Mouse (Mus musculus): Measurements from ENCODE around the gene Hint2.

Hint2 gene

DNA sequence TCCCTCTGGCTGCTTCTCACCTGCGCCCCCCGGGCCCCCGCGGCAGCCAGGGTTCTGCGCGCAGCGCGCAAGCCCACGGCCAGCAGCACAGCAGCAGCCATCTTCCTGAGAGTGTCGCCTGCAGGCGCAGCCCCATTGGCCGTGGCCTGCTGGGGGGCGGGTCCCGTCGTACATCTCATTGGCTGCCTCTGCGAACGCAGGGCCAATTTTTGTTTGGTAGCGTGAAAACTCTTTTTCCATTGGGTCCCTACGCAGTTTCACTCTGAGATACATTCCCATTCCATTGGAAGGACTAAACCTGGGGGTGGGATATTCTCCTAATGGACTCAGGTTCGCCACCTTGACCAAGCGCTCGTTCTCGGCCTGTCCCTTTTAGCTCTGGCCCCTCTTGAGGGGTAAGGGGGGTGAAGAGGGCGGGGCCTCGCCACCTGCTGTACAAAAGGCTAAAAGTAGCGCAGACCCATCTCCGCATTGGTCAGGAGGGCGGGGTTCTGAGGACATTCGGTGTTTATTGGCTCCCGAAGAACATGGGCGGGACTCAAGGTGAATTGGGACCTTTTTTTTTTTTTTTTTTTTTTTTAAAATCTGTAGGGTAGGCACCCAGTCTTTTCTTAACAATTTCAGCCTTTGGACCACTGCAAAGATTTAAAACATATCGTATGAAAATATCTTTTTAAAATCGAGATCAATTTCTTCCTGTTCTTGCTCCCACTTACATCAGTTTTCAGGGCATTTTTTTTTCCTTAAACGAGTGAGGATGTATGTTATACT is at the start of gene Hint2:
Hint2 (minus strand) TSS at position 128 of the 771 bp plus-strand sequence.
- Histone ChIP-seq H3K27me3 (ENCODE audit: insufficient read depth, low read length) (peaks cover 20% of the 10 kb centered on the region), H3K9me3 (ENCODE audit: low read length) (no peaks in the 10 kb centered on the region), H3K4me1 (replicated peaks; ENCODE audit: low read depth, low read length) (peaks cover 45% of the 10 kb centered on the region), H3K4me3 (replicated peaks; ENCODE audit: low read length) (peak within 1 kb of the TSS; percentile 94), H3K36me3 (ENCODE audit: insufficient read depth, low read length) (no peaks in the 10 kb centered on the region)
- TF ChIP-seq POU5F1 (IDR thresholded peaks at IDR 0.05; ENCODE audit: borderline replicate concordance, low read length) = no peak

DNA sequence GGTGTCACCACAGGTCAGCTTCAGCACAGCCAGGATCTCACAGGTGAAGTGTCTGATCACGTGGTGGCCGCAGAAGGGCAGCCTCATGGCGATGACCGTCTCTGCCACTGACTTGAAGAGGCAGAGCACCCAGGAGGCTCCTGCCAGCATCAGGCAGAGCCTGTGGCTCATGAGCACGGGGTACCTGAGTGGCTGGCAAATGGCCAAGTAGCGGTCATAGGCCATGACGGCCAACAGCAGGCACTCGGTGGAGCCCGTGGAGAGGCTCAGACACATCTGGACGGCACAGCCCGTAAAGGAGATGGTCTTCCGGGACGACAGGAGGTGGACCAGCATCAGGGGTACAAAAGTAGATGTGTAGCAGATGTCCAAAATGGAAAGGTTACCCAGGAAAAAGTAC is 49.7 kb upstream of the Hint2 start:
- Histone ChIP-seq H3K27me3 (ENCODE audit: insufficient read depth, low read length) (peaks cover 47% of the 10 kb centered on the region), H3K4me1 (replicated peaks; ENCODE audit: low read depth, low read length) (no peaks in the 10 kb centered on the region), H3K9me3 (ENCODE audit: low read length) (no peaks in the 10 kb centered on the region), H3K36me3 (ENCODE audit: insufficient read depth, low read length) (no peaks in the 10 kb centered on the region), H3K4me3 (replicated peaks; ENCODE audit: low read length) (no peak overlapping the region)
- TF ChIP-seq POU5F1 (IDR thresholded peaks at IDR 0.05; ENCODE audit: borderline replicate concordance, low read length) (no peak), NANOG (IDR thresholded peaks at IDR 0.05; ENCODE audit: borderline replicate concordance, low read length) (no peak), CTCF (conservative IDR thresholded peaks at IDR 0.05; ENCODE audit: low read length) (no peak)

DNA sequence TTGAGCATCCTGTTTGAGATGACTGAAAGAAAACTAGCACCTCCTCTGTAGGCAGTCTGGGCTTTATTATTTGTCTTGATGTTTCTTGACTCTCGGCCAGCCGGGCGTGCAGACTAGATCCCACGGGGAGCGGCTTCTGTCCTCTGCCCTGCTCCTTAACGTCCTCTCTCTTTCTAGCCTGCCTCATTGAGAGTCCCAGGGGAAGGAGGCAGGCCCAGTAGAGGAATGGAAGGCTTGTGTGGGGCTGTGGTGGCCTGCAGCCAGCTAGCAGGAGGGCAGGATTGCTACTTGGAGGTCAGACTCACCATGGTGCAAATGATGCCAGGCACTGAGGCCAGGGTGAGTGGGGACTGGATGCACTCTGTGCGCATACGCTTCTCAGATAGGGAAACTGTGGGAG is 47.6 kb upstream of the Hint2 start:
- TF ChIP-seq NANOG (IDR thresholded peaks at IDR 0.05; ENCODE audit: borderline replicate concordance, low read length) (no peak), POU5F1 (IDR thresholded peaks at IDR 0.05; ENCODE audit: borderline replicate concordance, low read length) (no peak), CTCF (conservative IDR thresholded peaks at IDR 0.05; ENCODE audit: low read length) (no peak)
- Histone ChIP-seq H3K9me3 (ENCODE audit: low read length) (no peaks in the 10 kb centered on the region), H3K27me3 (ENCODE audit: insufficient read depth, low read length) (peaks cover 35% of the 10 kb centered on the region), H3K36me3 (ENCODE audit: insufficient read depth, low read length) (no peaks in the 10 kb centered on the region), H3K4me3 (replicated peaks; ENCODE audit: low read length) (no peak overlapping the region), H3K4me1 (replicated peaks; ENCODE audit: low read depth, low read length) (no peaks in the 10 kb centered on the region)

GRCm38 (mm10) chr4:43703439-43703838 is 47.2 kb upstream of the Hint2 start:
- Histone ChIP-seq H3K27me3 (ENCODE audit: insufficient read depth, low read length) (peaks cover 33% of the 10 kb centered on the region), H3K9me3 (ENCODE audit: low read length) (no peaks in the 10 kb centered on the region), H3K36me3 (ENCODE audit: insufficient read depth, low read length) (no peaks in the 10 kb centered on the region)

GRCm38 (mm10) chr4:43700707-43701106 is 44.4 kb upstream of the Hint2 start, which contains the start of gene Olfr70:
TSS of gene Olfr70 (minus strand) at chr4:43700807.
- Histone ChIP-seq H3K36me3 (ENCODE audit: insufficient read depth, low read length) (no peaks in the 10 kb centered on the region), H3K27me3 (ENCODE audit: insufficient read depth, low read length) (peaks cover 37% of the 10 kb centered on the region), H3K4me1 (replicated peaks; ENCODE audit: low read depth, low read length) (peaks cover 4% of the 10 kb centered on the region), H3K4me3 (replicated peaks; ENCODE audit: low read length) (no peak within 1 kb of the TSS), H3K9me3 (ENCODE audit: low read length) (no peaks in the 10 kb centered on the region)
- TF ChIP-seq NANOG (IDR thresholded peaks at IDR 0.05; ENCODE audit: borderline replicate concordance, low read length) (no peak), POU5F1 (IDR thresholded peaks at IDR 0.05; ENCODE audit: borderline replicate concordance, low read length) (no peak), CTCF (conservative IDR thresholded peaks at IDR 0.05; ENCODE audit: low read length) (no peak)

More at GRCm38 (mm10) chr4:43703439-43703838, 47.2 kb upstream of the Hint2 start:
- no peak for TF ChIP-seq POU5F1 (IDR thresholded peaks at IDR 0.05; ENCODE audit: borderline replicate concordance, low read length)
- TF ChIP-seq CTCF (conservative IDR thresholded peaks at IDR 0.05; ENCODE audit: low read length) = peak; percentile 85
- TF ChIP-seq NANOG (IDR thresholded peaks at IDR 0.05; ENCODE audit: borderline replicate concordance, low read length) = no peak
- Histone ChIP-seq H3K4me1 (replicated peaks; ENCODE audit: low read depth, low read length) (no peaks in the 10 kb centered on the region), H3K4me3 (replicated peaks; ENCODE audit: low read length) (no peak overlapping the region)

DNA sequence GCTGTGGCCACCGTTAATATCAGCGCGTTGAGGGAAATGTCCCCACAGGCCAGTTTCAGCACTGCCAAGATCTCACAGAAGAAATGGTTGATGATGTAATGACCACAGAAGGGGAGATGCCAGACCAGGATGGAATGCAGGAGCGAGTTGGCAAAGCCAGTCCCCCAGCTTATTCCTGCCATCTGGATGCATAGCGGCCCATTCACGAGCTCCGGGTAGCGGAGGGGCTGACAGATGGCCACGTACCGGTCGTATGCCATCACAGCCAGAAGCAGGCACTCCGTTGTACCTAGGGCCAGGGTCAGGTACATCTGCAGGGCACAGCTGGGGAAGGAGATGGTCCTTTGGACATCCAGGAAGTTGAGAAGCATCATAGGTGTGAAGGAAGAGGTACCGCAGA is 40.3 kb upstream of the Hint2 start:
- Histone ChIP-seq H3K4me1 (replicated peaks; ENCODE audit: low read depth, low read length) (peaks cover 18% of the 10 kb centered on the region), H3K27me3 (ENCODE audit: insufficient read depth, low read length) (peaks cover 25% of the 10 kb centered on the region), H3K9me3 (ENCODE audit: low read length) (peaks cover 8% of the 10 kb centered on the region), H3K36me3 (ENCODE audit: insufficient read depth, low read length) (no peaks in the 10 kb centered on the region), H3K4me3 (replicated peaks; ENCODE audit: low read length) (no peak overlapping the region)
- no peak for TF ChIP-seq CTCF (conservative IDR thresholded peaks at IDR 0.05; ENCODE audit: low read length)
- no peak for TF ChIP-seq NANOG (IDR thresholded peaks at IDR 0.05; ENCODE audit: borderline replicate concordance, low read length)
- no peak for TF ChIP-seq POU5F1 (IDR thresholded peaks at IDR 0.05; ENCODE audit: borderline replicate concordance, low read length)

- TF ChIP-seq NANOG (IDR thresholded peaks at IDR 0.05; ENCODE audit: borderline replicate concordance, low read length) (no peak), POU5F1 (IDR thresholded peaks at IDR 0.05; ENCODE audit: borderline replicate concordance, low read length) (no peak), CTCF (conservative IDR thresholded peaks at IDR 0.05; ENCODE audit: low read length) (no peak)
- Histone ChIP-seq H3K9me3 (ENCODE audit: low read length) (peaks cover 8% of the 10 kb centered on the region), H3K27me3 (ENCODE audit: insufficient read depth, low read length) (peaks cover 32% of the 10 kb centered on the region), H3K4me3 (replicated peaks; ENCODE audit: low read length) (no peak overlapping the region), H3K4me1 (replicated peaks; ENCODE audit: low read depth, low read length) (peaks cover 18% of the 10 kb centered on the region), H3K36me3 (ENCODE audit: insufficient read depth, low read length) (no peaks in the 10 kb centered on the region)
These were observed 39.0 kb upstream of the Hint2 start for GRCm38 (mm10) chr4:43695249-43695671.

- TF ChIP-seq CTCF (conservative IDR thresholded peaks at IDR 0.05; ENCODE audit: low read length) (no peak), NANOG (IDR thresholded peaks at IDR 0.05; ENCODE audit: borderline replicate concordance, low read length) (no peak), POU5F1 (IDR thresholded peaks at IDR 0.05; ENCODE audit: borderline replicate concordance, low read length) (no peak)
- H3K27me3 ChIP-seq (ENCODE audit: insufficient read depth, low read length) = peaks cover 34% of the 10 kb centered on the region
- H3K36me3 ChIP-seq (ENCODE audit: insufficient read depth, low read length) = no peaks in the 10 kb centered on the region
- H3K9me3 ChIP-seq (ENCODE audit: low read length) = peaks cover 8% of the 10 kb centered on the region
- no peak overlapping the region for H3K4me3 ChIP-seq (replicated peaks; ENCODE audit: low read length)
- H3K4me1 ChIP-seq (replicated peaks; ENCODE audit: low read depth, low read length) = peaks cover 18% of the 10 kb centered on the region
These were observed 38.4 kb upstream of the Hint2 start for GRCm38 (mm10) chr4:43694439-43695248.

Data from E14TG2a.4 (cell line).